Mouse (Mus musculus) lung, embryonic 16.5 days (tissue): ENCODE measurements around the gene Ubald2. TPM values are rescaled to one million over a fixed set of nuclear protein-coding genes. Genes with fewer than 3 reads are reported as not detected.

Experiments
- ATAC-seq: fragments of 200-750 bp; cut with Nextera tagmentation; 2 replicates; pipeline ENCODE4 v1.8.0; 2017; ENCODE audit warnings: low read depth, mild to moderate bottlenecking, moderate library complexity
- H3K27ac ChIP-seq: fragments of 300-500 bp; sonication (generic); 2 replicates; pipeline ENCODE4 v1.5.1; 2014; ENCODE audit warnings: mild to moderate bottlenecking, control low read depth, low read length
- H3K27me3 ChIP-seq: fragments of 300-500 bp; sonication (generic); 2 replicates; pipeline ENCODE4 v1.6.1; 2014; ENCODE audit warnings: low read depth, low read length, mixed read lengths; ENCODE audit not compliant: control insufficient read depth, insufficient read depth
- H3K36me3 ChIP-seq: fragments of 300-500 bp; sonication (generic); 2 replicates; pipeline ENCODE4 v1.6.1; 2014; ENCODE audit warnings: low read length; ENCODE audit not compliant: control insufficient read depth, insufficient read depth
- H3K4me1 ChIP-seq: fragments of 300-500 bp; sonication (generic); replicated peaks from 2 replicates; pipeline ENCODE4 v1.6.1; 2014; ENCODE audit warnings: low read length, mixed read lengths; ENCODE audit not compliant: control insufficient read depth, insufficient read depth
- H3K4me2 ChIP-seq: fragments of 300-500 bp; sonication (generic); 2 replicates; pipeline ENCODE4 v1.6.1; 2014; ENCODE audit warnings: low read depth, low read length, control low read depth
- H3K4me3 ChIP-seq: fragments of 300-500 bp; sonication (generic); 2 replicates; pipeline ENCODE4 v1.5.1; 2014; ENCODE audit warnings: mild to moderate bottlenecking, low read length, control low read depth
- H3K9ac ChIP-seq: fragments of 300-500 bp; sonication (generic); 2 replicates; pipeline ENCODE4 v1.6.1; 2014; ENCODE audit warnings: low read length, control low read depth
- H3K9me3 ChIP-seq: fragments of 300-500 bp; sonication (generic); 2 replicates; pipeline ENCODE4 v1.6.1; 2016; ENCODE audit warnings: low read length; ENCODE audit not compliant: control insufficient read depth
- WGBS: fragments of 180-500 bp; shearing (Covaris S2); extraction: QIAGEN DNeasy Blood & Tissue Kit; methylation state at CpG from one replicate; pipeline ENCODE4 v1.1.7; 2014; 5-methylcytosine and 5-hydroxymethylcytosine counted together
- polyA plus RNA-seq: library from polyadenylated mRNA; unstranded; fragments of >200 nt; fragmentation: Nextera tagmentation; extraction: Ambion mirVana; gene quantifications from 2 replicates; pipeline ENCODE4 v1.2.1, GENCODE M21; 2015

The Ubald2 gene
- polyA plus RNA-seq, 1 experiment from 2014 or later = 43.2 TPM

- Histone ChIP-seq H3K4me3 (no peak overlapping the region), H3K27ac (no peak overlapping the region), H3K4me2 (no peak overlapping the region), H3K27me3 (no peaks in the 10 kb centered on the region), H3K4me1 (no peaks in the 10 kb centered on the region), H3K36me3 (peaks cover 47% of the 10 kb centered on the region), H3K9ac (no peak overlapping the region), H3K9me3 (no peaks in the 10 kb centered on the region)
- ATAC-seq = no peak
- WGBS = 89% methylated on average over 4 of the region's 4 CpGs
These were observed 37.0 kb downstream of the Ubald2 start for GRCm38 (mm10) chr11:116470896-116471295.

GRCm38 (mm10) chr11:116472275-116472674, 38.4 kb downstream of the Ubald2 start:
- peaks cover 56% of the 10 kb centered on the region for H3K36me3 ChIP-seq
- ATAC-seq = 0 out of 2 replicates have a peak, but pooled peaks have one; percentile 20
- H3K4me2 ChIP-seq = no peak overlapping the region
- H3K4me1 ChIP-seq = no peaks in the 10 kb centered on the region
- no peak overlapping the region for H3K9ac ChIP-seq
- H3K9me3 ChIP-seq = no peaks in the 10 kb centered on the region
- no peak overlapping the region for H3K27ac ChIP-seq
- 72% methylated on average over 4 of the region's 4 CpGs for WGBS
- no peak overlapping the region for H3K4me3 ChIP-seq
- H3K27me3 ChIP-seq = no peaks in the 10 kb centered on the region

- WGBS = 90% methylated on average over 10 of the region's 10 CpGs
- no peaks in the 10 kb centered on the region for H3K9me3 ChIP-seq
- no peak overlapping the region for H3K27ac ChIP-seq
- no peaks in the 10 kb centered on the region for H3K27me3 ChIP-seq
- H3K4me3 ChIP-seq = no peak overlapping the region
- ATAC-seq = no peak
- no peak overlapping the region for H3K4me2 ChIP-seq
- H3K36me3 ChIP-seq = peaks cover 76% of the 10 kb centered on the region
- H3K4me1 ChIP-seq = no peaks in the 10 kb centered on the region
- H3K9ac ChIP-seq = no peak overlapping the region
These were observed 42.1 kb downstream of the Ubald2 start for GRCm38 (mm10) chr11:116476041-116476440.

- peaks cover 76% of the 10 kb centered on the region for H3K36me3 ChIP-seq
- H3K4me3 ChIP-seq = no peak overlapping the region
- H3K4me1 ChIP-seq = no peaks in the 10 kb centered on the region
- no peak overlapping the region for H3K27ac ChIP-seq
- no peak overlapping the region for H3K4me2 ChIP-seq
- no peaks in the 10 kb centered on the region for H3K27me3 ChIP-seq
- no peak overlapping the region for H3K9ac ChIP-seq
- no peaks in the 10 kb centered on the region for H3K9me3 ChIP-seq
- ATAC-seq = no peak
- 91% methylated on average over 6 of the region's 6 CpGs for WGBS
These were observed 42.8 kb downstream of the Ubald2 start for GRCm38 (mm10) chr11:116476696-116477095.

- Histone ChIP-seq H3K4me1 (no peaks in the 10 kb centered on the region), H3K27me3 (no peaks in the 10 kb centered on the region), H3K4me3 (no peak overlapping the region), H3K27ac (no peak overlapping the region), H3K36me3 (peaks cover 77% of the 10 kb centered on the region), H3K9ac (no peak overlapping the region), H3K4me2 (no peak overlapping the region), H3K9me3 (no peaks in the 10 kb centered on the region)
- 93% methylated on average over 15 of the region's 15 CpGs for WGBS
- no peak for ATAC-seq
These were observed 43.4 kb downstream of the Ubald2 start for GRCm38 (mm10) chr11:116477160-116477759.

GRCm38 (mm10) chr11:116478978-116479377, 45.1 kb downstream of the Ubald2 start:
- no peak for ATAC-seq
- Histone ChIP-seq H3K27ac (no peak overlapping the region), H3K4me2 (no peak overlapping the region), H3K36me3 (peaks cover 75% of the 10 kb centered on the region), H3K27me3 (no peaks in the 10 kb centered on the region), H3K4me1 (no peaks in the 10 kb centered on the region), H3K4me3 (no peak overlapping the region), H3K9ac (no peak overlapping the region), H3K9me3 (no peaks in the 10 kb centered on the region)
- 83% methylated on average over 7 of the region's 7 CpGs for WGBS

GRCm38 (mm10) chr11:116479832-116480231, 45.9 kb downstream of the Ubald2 start:
- Histone ChIP-seq H3K4me1 (no peaks in the 10 kb centered on the region), H3K36me3 (peaks cover 76% of the 10 kb centered on the region), H3K9ac (no peak overlapping the region), H3K9me3 (no peaks in the 10 kb centered on the region), H3K27me3 (no peaks in the 10 kb centered on the region), H3K4me3 (no peak overlapping the region), H3K27ac (no peak overlapping the region), H3K4me2 (no peak overlapping the region)
- WGBS = 42% methylated on average over 8 of the region's 8 CpGs
- no peak for ATAC-seq

- WGBS = 95% methylated on average over 8 of the region's 8 CpGs
- no peaks in the 10 kb centered on the region for H3K27me3 ChIP-seq
- H3K9ac ChIP-seq = no peak overlapping the region
- H3K36me3 ChIP-seq = peaks cover 77% of the 10 kb centered on the region
- no peaks in the 10 kb centered on the region for H3K9me3 ChIP-seq
- no peak overlapping the region for H3K4me3 ChIP-seq
- H3K4me1 ChIP-seq = no peaks in the 10 kb centered on the region
- no peak overlapping the region for H3K27ac ChIP-seq
- H3K4me2 ChIP-seq = no peak overlapping the region
- ATAC-seq = no peak
These were observed 47.1 kb downstream of the Ubald2 start for GRCm38 (mm10) chr11:116480975-116481374.

GRCm38 (mm10) chr11:116481776-116482175, 47.9 kb downstream of the Ubald2 start:
- Histone ChIP-seq H3K9ac (no peak overlapping the region), H3K4me2 (no peak overlapping the region), H3K4me1 (no peaks in the 10 kb centered on the region), H3K4me3 (no peak overlapping the region), H3K36me3 (peaks cover 72% of the 10 kb centered on the region), H3K9me3 (no peaks in the 10 kb centered on the region), H3K27ac (no peak overlapping the region), H3K27me3 (no peaks in the 10 kb centered on the region)
- ATAC-seq = no peak
- WGBS = 86% methylated on average over 7 of the region's 7 CpGs

GRCm38 (mm10) chr11:116484261-116484660, 50.4 kb downstream of the Ubald2 start:
- no peak overlapping the region for H3K27ac ChIP-seq

More at GRCm38 (mm10) chr11:116484261-116484660, 50.4 kb downstream of the Ubald2 start:
- H3K4me1 ChIP-seq = peaks cover 8% of the 10 kb centered on the region
- no peak overlapping the region for H3K9ac ChIP-seq
- no peak overlapping the region for H3K4me3 ChIP-seq
- no peaks in the 10 kb centered on the region for H3K27me3 ChIP-seq
- H3K4me2 ChIP-seq = no peak overlapping the region
- peaks cover 66% of the 10 kb centered on the region for H3K36me3 ChIP-seq
- H3K9me3 ChIP-seq = no peaks in the 10 kb centered on the region; the same call in 1 of the 2 replicates
- 78% methylated on average over 8 of the region's 8 CpGs for WGBS
- ATAC-seq = no peak
